Mouse (Mus musculus) right cerebral cortex, postnatal 36 days (tissue): Measurements from ENCODE around the gene Grik3.
A peak's percentile ranks its signal among the peaks of the same experiment; 100 is the strongest.

Experiments used
- DNase-seq, 2 experiments: peaks; one replicate each; pipeline ENCODE4 v3.0.0; 2022; ENCODE audit warnings: low spot score in 2 of 2, mixed read lengths in 1 of 2

The Grik3 gene

GRCm38 (mm10) chr4:125490661-125491504 lies at the start of gene Grik3:
TSS of gene Grik3 (plus strand) at chr4:125490700.
- no peak for DNase-seq

GRCm38 (mm10) chr4:125441821-125442220 lies 48.7 kb upstream of the Grik3 start:
- DNase-seq: no peak

GRCm38 (mm10) chr4:125444366-125444765 lies 46.1 kb upstream of the Grik3 start:
- DNase-seq: no peak

DNA sequence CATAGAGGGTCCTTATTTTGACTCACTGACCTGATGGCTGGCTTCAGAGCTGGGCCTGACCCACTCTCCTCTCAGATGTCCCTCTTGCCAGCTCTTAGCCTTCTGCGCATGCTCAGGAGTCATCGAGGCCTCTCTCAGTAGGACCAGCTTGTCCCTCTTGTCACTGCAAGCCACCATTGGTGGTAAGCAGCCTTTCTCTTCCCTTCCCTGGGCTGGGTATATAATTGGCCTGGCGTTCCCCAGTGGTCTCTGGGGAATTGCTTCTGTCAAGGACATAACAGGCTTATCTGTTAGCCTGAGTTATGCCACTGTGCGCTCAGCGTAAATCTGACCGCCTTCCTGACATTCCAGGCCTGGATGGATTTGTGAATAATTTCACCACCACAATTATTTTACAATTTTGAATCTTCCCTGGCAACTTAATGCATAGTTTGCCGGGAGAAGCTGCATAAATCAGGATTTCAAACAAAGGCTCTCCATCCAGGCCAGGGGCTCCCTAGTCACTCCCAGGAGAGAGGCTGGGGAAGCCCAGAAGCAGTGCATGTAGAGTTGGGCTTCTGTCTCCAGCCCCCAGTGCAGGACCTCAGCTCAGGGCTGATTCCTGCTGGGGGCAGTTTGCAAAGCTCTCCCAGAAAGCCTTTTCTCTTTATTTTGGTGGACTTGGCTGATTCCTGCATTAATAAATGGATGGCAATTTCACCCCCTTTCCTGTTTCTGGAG lies 39.7 kb upstream of the Grik3 start:
- DNase-seq: no peak

- no peak for DNase-seq
Measured at GRCm38 (mm10) chr4:125451821-125452220, 38.7 kb upstream of the Grik3 start.

DNA sequence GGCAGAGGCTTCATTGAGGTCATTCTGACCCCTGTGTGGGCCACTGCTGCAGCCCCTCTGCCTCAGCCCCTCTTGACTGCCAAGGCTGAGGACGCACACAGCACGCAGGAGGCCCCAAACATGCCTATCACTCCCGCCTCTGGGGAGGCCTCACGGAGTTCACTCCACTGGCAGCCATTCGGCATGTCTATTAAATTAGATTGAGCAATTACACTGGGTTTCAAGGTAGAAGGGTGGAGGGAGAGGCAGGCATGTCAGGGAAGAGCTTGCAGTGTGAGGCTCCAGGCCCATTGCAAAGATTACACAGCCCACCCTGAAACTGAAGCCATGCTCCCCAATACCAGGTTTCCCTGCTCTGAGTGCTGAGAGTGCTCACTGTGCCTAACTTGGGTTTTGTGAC lies 34.0 kb upstream of the Grik3 start:
- no peak for DNase-seq

DNA sequence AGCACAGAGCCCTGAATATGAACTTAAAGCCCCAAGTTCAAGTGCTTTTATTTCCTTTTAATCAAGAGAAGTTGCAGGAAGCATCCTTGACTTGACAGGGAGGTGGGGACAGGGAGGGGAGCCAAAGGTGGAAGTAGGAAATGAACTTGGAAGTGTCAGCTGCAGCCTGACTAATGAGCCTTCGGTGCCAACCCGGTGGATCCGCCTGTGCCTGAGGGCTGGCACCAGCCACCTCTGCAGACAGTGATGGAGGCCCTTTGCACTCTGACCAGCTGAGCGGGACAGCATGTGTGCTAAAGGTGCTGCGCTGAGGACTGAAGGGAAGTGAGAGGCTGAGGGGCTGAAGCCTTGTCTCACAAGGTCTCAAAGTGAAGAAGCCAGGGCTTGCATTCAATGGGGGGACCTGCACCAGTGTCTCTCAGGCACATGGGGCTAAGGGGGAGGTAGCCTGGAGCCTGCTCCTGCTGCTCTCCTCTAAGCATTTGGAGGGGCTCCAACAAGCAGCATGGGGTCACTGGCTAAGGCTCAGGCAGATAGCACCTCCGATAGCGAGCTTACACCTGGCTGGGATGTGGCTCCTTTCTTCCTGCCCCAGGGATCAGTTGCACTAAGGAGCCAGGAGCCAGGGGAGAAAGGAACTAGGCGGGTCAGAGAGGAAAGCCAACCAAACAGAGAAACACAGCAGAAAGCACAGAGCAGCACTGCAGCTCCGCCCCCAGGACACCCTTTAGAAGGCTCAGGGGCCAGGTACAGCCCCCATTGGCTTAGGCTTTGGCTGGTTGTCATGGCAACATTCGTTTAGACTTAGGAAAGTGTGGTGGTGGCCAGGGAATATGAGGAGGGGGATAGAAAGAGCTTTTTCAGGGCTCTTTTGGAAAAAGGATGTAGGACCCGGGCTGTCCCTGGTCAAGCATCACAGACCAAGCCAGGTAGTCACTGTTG lies 33.1 kb upstream of the Grik3 start:
- no peak for DNase-seq

DNA sequence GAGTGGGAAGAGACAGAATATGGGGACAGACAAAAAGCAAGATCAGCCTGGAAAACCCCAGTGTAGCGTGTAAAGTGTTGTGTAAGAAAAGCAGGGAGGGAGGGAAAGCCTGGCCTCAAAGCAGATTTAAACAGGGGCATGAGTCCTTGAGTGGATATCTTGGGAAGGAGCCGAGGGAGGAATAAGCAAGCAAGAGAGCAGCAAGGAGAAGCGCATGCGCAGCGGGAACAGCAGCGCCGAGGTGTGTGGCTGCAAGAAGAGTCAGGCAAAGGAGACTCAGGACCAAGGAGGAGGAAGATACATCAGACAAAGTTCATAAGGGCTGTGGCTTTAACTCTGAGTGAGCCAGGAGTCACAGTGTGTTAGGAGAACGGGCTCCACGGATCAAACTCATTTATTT lies 30.7 kb upstream of the Grik3 start:
- peak in 1 of 2 experiments; percentile 41 for DNase-seq

DNA sequence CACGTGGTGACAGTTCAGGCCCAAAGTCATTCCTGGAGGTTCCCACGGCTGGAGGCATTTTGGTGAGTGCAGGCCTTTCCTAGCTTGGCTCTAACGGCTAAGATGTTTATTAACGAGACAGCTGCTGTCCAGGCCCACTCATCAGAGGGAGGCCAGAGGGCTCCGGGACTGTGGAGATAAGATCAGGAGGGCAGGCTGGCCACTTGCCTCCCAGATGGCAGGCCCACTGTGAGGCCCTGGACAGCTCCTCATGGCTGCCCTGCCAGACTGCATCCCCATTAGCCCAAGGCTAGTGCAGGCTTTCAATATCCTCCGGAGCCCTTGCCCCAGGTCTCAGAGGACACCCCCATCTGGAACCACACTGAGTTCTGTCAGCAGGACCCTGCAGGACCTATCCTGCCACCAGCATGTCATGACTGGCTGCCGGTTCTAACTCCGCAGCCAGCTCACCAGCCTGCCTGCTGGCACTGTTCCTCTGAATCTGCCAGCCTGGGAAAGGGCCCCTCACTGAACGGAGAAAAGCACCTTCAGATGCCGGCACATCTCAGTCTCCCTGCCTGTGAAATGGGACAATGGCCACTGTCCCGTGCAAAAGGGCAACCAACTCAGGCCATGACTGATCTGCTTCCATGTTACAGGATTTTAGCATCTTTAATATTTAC lies 20.7 kb upstream of the Grik3 start:
- DNase-seq: no peak

GRCm38 (mm10) chr4:125474903-125475302 lies 15.6 kb upstream of the Grik3 start:
- no peak for DNase-seq

DNA sequence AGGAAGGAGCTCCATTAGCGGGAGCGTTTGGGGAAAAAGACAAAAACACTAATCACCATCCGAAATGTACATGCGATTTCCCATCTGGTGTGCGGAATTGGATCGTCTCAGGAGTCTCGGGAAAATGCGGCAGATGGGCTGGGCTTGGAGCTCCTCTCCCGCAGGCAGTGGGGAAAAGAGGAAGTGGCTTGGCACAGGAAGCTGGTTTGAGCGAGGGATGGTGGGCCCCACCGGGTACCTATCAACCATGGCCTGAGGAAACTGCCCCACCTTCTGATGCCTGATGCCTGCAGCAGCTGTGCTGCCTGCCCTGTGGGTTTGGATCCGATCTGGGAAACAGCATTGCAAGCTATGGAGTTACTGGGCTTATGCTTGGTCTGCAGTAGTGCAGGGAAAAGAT lies 12.4 kb upstream of the Grik3 start:
- peak in 1 of 2 experiments; percentile 41 for DNase-seq

- no peak for DNase-seq
Measured at GRCm38 (mm10) chr4:125481256-125481655, 9.2 kb upstream of the Grik3 start.

- DNase-seq: no peak
Measured at GRCm38 (mm10) chr4:125484131-125484530, 6.4 kb upstream of the Grik3 start.

DNA sequence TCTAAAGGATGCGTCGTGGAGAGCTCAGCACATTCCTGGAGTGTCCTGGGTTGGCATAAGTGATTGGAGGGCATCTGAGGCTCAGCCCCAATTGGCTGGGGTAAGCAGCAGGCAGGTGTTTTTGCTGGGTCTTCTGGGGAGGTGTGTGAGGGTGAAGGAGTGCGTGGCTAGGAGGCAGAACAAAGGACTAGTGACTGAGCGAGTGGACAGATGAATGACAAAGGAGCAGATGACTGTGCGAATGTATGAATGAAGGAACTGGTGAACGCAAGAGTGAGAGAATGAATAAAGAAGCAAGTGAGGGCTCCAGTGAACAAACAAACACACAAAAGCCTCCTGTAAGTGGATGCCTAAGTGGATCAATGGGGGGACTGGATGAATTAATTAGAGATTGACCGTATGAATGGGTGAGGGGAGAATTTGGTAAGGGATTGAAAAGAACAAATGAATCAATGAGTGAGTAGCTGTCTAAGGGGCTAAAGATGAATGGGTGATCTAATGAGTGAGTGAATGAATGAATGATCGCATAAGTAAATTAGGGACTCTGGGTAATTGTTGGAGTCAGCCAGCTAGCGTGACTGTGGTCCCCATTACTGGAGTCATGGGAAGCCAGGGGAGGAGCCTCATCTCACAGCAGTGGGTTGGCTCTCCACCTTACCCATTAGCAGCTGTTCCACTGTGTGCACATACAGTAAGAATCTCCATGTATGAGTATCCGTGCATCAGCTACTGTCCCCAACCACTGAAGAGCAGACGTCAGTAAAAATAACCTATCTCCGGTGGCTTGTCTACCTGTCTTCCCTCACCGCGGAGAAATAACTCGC lies 4.9 kb upstream of the Grik3 start:
- DNase-seq: no peak

- no peak for DNase-seq
Measured at GRCm38 (mm10) chr4:125486616-125487015, 3.9 kb upstream of the Grik3 start.

DNA sequence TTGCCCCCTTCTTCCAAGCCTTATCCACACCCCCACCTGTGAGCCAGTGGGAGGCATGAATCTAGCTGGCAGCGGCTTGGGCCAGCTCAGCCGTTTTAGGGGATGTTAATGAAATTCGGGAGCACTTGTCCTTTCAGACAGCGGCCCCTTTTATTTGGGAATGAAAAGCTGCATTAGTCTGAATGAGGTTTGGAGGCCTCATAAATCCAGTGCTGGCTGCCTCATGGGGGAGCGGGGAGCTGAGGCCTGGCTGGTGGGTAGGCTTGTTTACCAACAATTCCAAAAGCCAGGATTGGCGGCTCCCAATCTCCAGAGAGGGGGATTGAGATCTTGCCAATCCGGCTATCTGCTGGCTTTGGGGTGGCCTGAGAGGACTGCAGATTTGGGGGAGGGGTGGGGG lies 3.5 kb upstream of the Grik3 start:
- DNase-seq: no peak

- DNase-seq: no peak
Measured at GRCm38 (mm10) chr4:125488796-125489637, 1.5 kb upstream of the Grik3 start.

DNA sequence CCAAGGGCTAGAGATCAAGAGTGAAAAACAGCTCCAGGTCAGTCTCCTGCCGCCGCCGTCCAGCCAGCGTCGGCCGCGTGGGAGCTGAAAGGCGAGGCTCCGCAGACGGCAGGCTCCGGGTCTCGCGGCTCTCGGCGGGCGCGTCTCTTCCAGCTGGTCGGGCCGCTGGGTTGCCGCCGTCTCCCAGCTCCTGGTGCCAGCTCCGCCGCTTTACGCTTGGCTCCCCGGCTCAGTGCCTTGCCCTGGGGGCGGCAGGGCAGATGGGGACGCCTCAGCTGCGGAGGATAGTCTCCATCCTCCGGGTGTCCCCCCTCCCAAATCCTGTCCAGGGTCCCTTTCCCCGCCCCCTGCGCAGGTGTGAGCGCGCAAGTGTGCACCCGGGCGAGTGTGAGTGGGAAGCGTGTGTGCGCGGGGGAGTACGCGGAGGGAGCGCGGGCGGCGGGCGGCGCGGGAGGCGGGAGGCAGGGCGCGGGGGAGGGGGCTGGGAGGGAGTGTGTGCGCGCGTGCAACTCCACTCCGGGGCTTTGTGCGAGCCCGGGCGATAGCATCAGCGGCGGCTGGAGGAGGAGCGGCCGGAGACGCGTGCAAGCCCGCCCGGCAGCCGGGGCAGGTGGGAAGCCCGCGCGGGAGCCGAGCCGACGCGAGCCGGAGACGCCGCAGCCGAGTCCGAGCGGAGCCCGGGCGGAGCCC lies 454 bp upstream of the Grik3 start:
- peak in 1 of 2 experiments; percentile 30 for DNase-seq
